29 mouse cellular contexts compared by ENCODE assay signal in the genomic region with DNA sequence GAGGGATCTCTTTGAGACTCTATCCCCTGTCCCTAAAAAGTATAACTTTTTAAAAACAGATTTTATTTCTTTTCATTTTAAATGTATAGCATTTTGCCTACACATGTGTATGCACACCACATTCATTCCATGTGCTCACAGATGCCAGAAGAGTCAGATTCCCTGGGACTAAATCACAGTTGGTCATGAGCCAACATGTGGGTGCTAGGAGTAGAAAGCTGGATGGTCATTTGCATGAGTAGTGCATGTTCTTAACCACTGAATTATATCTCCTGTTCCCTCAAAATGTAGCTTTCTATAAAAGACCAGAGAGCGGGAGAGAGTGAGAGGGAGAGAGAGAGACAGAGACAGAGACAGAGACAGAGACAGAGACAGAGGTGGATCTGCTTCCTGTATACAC.
A peak's percentile ranks its signal among the peaks of the same experiment; 100 is the strongest.
DNase-seq lines count a peak whose midpoint lies in the region; ATAC-seq lines count a peak whose summit lies in the region.
"Had no signal": no experiment of that assay in that cellular context is flagged by ENCODE, and none has a peak within 500 bp of the region (broad histone marks: within the 10 kb centered on the region; RNA-seq: fewer than 3 reads in every experiment).

No protein-coding gene starts in this region.

- no peaks in the 10 kb centered on the region for H3K36me3 ChIP-seq in embryonic facial prominence, embryonic 14.5 days (ENCODE audit: control insufficient read depth, insufficient read depth, low read length)
- no peaks in the 10 kb centered on the region for H3K36me3 ChIP-seq in embryonic facial prominence, embryonic 10.5 days (replicated peaks)
- no peaks in the 10 kb centered on the region for H3K36me3 ChIP-seq in hindbrain, embryonic 14.5 days (replicated peaks; ENCODE audit: control insufficient read depth, insufficient read depth)
- H3K36me3 ChIP-seq: G1E; heart, embryonic 12.5 days; hindbrain, embryonic 13.5 days; kidney, embryonic 15.5 days; limb, embryonic 12.5 days; lung, embryonic 15.5 days; midbrain, embryonic 10.5 days; midbrain, embryonic 15.5 days had no signal

- peak; percentile 40 for DNase-seq in embryonic facial prominence, embryonic 14.5 days (ENCODE audit: low spot score)
- no peak for DNase-seq in embryonic facial prominence, embryonic 10.5 days (ENCODE audit: low spot score)
- DNase-seq in left cerebral cortex, adult 18-20 months (ENCODE audit: low spot score in 2 of 2): peak; percentile 10 to 20
- no peak for DNase-seq in left cerebral cortex, adult 11 months (ENCODE audit: low spot score)
- DNase-seq in right cerebral cortex, adult 2 months (ENCODE audit: low spot score in 2 of 2): peak; percentile 5 to 6
- no peak for DNase-seq in right cerebral cortex, postnatal 4 days
- no peak for DNase-seq in hindbrain, embryonic 14.5 days (ENCODE audit: low spot score)
- DNase-seq in spleen, adult 12 weeks (ENCODE audit: low spot score): no peak
- DNase-seq: adrenal gland, postnatal 14 days; cerebellum, adult 11-12 months; cerebellum, postnatal 14 days; heart, adult 2 months; heart, postnatal 4 days; kidney, adult 18-20 months; kidney, postnatal 25 days; layer of hippocampus, postnatal 36 days; thymus, adult 2 months; thymus, postnatal 36 days had no signal

- no peak for ATAC-seq in embryonic facial prominence, embryonic 14.5 days (ENCODE audit: low read depth)
- no peak for ATAC-seq in hindbrain, embryonic 14.5 days (ENCODE audit: low FRiP score)
- ATAC-seq: forebrain, embryonic 13.5 days; midbrain, embryonic 15.5 days; Patski had no signal

- no peak overlapping the region for H3K9ac ChIP-seq in embryonic facial prominence, embryonic 14.5 days (ENCODE audit: low read depth, low read length)
- no peak overlapping the region for H3K9ac ChIP-seq in hindbrain, embryonic 14.5 days
- H3K9ac ChIP-seq: forebrain, embryonic 13.5 days; heart, embryonic 12.5 days; hindbrain, embryonic 13.5 days; kidney, embryonic 15.5 days; limb, embryonic 12.5 days; lung, embryonic 15.5 days; midbrain, embryonic 15.5 days had no signal

- H3K4me1 ChIP-seq in embryonic facial prominence, embryonic 14.5 days (ENCODE audit: control insufficient read depth, insufficient read depth, low read length): no peaks in the 10 kb centered on the region
- no peaks in the 10 kb centered on the region for H3K4me1 ChIP-seq in embryonic facial prominence, embryonic 10.5 days
- H3K4me1 ChIP-seq in hindbrain, embryonic 14.5 days (replicated peaks; ENCODE audit: control insufficient read depth, insufficient read depth, low read length): no peaks in the 10 kb centered on the region
- H3K4me1 ChIP-seq: forebrain, embryonic 13.5 days; heart, embryonic 12.5 days; hindbrain, embryonic 13.5 days; kidney, embryonic 15.5 days; limb, embryonic 12.5 days; lung, embryonic 15.5 days; midbrain, embryonic 10.5 days; midbrain, embryonic 15.5 days had no signal

- H3K9me3 ChIP-seq in embryonic facial prominence, embryonic 14.5 days (ENCODE audit: control insufficient read depth, low read length): no peaks in the 10 kb centered on the region
- H3K9me3 ChIP-seq in embryonic facial prominence, embryonic 10.5 days: no peaks in the 10 kb centered on the region
- H3K9me3 ChIP-seq in hindbrain, embryonic 14.5 days (ENCODE audit: control insufficient read depth, low read length): no peaks in the 10 kb centered on the region
- H3K9me3 ChIP-seq: forebrain, embryonic 13.5 days; G1E; heart, embryonic 12.5 days; hindbrain, embryonic 13.5 days; kidney, embryonic 15.5 days; limb, embryonic 12.5 days; lung, embryonic 15.5 days; midbrain, embryonic 10.5 days; midbrain, embryonic 15.5 days had no signal

- H3K27ac ChIP-seq in embryonic facial prominence, embryonic 14.5 days (replicated peaks; ENCODE audit: low read depth, low read length): no peak overlapping the region
- no peak overlapping the region for H3K27ac ChIP-seq in embryonic facial prominence, embryonic 10.5 days (replicated peaks)
- H3K27ac ChIP-seq in hindbrain, embryonic 14.5 days: no peak overlapping the region
- H3K27ac ChIP-seq: forebrain, embryonic 13.5 days; heart, adult 2 months; hindbrain, embryonic 13.5 days; kidney, embryonic 15.5 days; limb, embryonic 12.5 days; lung, embryonic 15.5 days; midbrain, embryonic 10.5 days; midbrain, embryonic 15.5 days; stomach, postnatal 0 days had no signal

- 89% methylated on average over 1 of the region's 1 CpGs for WGBS in embryonic facial prominence, embryonic 14.5 days
- 92% methylated on average over 1 of the region's 1 CpGs for WGBS in embryonic facial prominence, embryonic 10.5 days
- 100% methylated on average over 1 of the region's 1 CpGs for WGBS in hindbrain, embryonic 14.5 days

- no peak overlapping the region for H3K4me2 ChIP-seq in embryonic facial prominence, embryonic 14.5 days (ENCODE audit: low read depth, low read length)
- no peak overlapping the region for H3K4me2 ChIP-seq in hindbrain, embryonic 14.5 days (replicated peaks)
- H3K4me2 ChIP-seq: forebrain, embryonic 13.5 days; heart, embryonic 12.5 days; hindbrain, embryonic 13.5 days; kidney, embryonic 15.5 days; limb, embryonic 12.5 days; lung, embryonic 15.5 days; midbrain, embryonic 15.5 days had no signal

- no peak overlapping the region for H3K4me3 ChIP-seq in embryonic facial prominence, embryonic 14.5 days (ENCODE audit: low read depth, low read length)
- no peak overlapping the region for H3K4me3 ChIP-seq in embryonic facial prominence, embryonic 10.5 days
- H3K4me3 ChIP-seq in hindbrain, embryonic 14.5 days (replicated peaks; ENCODE audit: low read length): no peak overlapping the region
- H3K4me3 ChIP-seq: forebrain, embryonic 13.5 days; heart, adult 2 months; heart, embryonic 12.5 days; hindbrain, embryonic 13.5 days; kidney, embryonic 15.5 days; limb, embryonic 12.5 days; lung, embryonic 15.5 days; midbrain, embryonic 10.5 days; midbrain, embryonic 15.5 days had no signal

- no peaks in the 10 kb centered on the region for H3K27me3 ChIP-seq in embryonic facial prominence, embryonic 14.5 days (replicated peaks; ENCODE audit: control insufficient read depth, insufficient read depth, low read length)
- H3K27me3 ChIP-seq in embryonic facial prominence, embryonic 10.5 days (replicated peaks; ENCODE audit: low read depth, poor library complexity, severe bottlenecking): no peaks in the 10 kb centered on the region
- H3K27me3 ChIP-seq in hindbrain, embryonic 14.5 days (ENCODE audit: control insufficient read depth, insufficient read depth, low read length): no peaks in the 10 kb centered on the region
- H3K27me3 ChIP-seq: forebrain, embryonic 13.5 days; heart, embryonic 12.5 days; hindbrain, embryonic 13.5 days; kidney, embryonic 15.5 days; limb, embryonic 12.5 days; lung, embryonic 15.5 days; midbrain, embryonic 15.5 days; Patski had no signal

Comparison
In these comparisons a context has a peak if more than half of its experiments do, and no peak if none do; other contexts are left out.
1. DNase-seq: peak in embryonic facial prominence, embryonic 14.5 days (single experiment), left cerebral cortex, adult 18-20 months (2 of 2) and right cerebral cortex, adult 2 months (2 of 2); none in embryonic facial prominence, embryonic 10.5 days (single experiment), left cerebral cortex, adult 11 months (single experiment), right cerebral cortex, postnatal 4 days (single experiment), hindbrain, embryonic 14.5 days (single experiment) and spleen, adult 12 weeks (single experiment).